Mouse (Mus musculus): ENCODE results near the gene Olfr1361.

The Olfr1361 gene

DNA sequence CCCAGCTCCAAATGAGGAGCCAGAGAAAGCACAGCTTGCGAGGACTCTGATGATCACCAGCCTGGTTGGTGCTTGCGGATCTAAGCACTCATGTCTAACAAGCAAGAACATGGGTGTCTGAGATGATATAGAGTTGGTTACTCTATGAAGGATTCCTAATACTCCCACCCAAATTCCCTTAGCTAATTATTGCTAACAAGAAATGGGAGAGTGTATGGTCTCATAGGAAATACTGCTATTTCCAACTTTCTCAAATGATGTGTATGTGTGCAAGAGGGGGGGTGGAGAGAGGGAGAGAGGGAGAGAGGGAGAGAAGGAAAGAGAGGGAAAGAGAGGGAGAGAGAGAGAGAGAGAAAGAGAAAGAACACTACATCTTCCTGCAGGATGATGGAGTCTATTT is at the start of gene Olfr1361:
Gene Olfr1361, minus strand, starts transcription at position 101 of the 400 bp plus-strand sequence.
- TF ChIP-seq GATA4 (IDR thresholded peaks at IDR 0.05; ENCODE audit: insufficient replicate concordance, low read length) = no peak

DNA sequence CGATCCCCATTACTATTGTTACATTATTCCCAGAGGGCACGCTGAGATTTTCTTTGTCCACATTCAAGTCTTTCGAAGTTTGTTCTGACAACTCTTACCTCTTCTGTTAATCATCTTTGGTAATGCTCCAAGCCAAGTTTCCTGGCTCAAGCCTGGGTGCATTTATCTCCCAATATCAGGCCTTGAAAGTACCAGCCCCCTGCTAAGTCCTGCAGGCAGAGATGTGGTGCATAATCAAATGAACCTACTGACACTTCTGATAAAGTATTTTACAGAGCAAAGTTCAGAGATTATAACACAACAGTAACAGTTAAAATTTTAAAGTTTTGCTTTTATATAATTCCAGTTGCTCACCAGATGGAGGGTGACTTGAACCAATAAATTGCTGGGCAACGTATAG is 48.5 kb upstream of the Olfr1361 start:
- no peak for TF ChIP-seq GATA4 (IDR thresholded peaks at IDR 0.05; ENCODE audit: insufficient replicate concordance, low read length)

DNA sequence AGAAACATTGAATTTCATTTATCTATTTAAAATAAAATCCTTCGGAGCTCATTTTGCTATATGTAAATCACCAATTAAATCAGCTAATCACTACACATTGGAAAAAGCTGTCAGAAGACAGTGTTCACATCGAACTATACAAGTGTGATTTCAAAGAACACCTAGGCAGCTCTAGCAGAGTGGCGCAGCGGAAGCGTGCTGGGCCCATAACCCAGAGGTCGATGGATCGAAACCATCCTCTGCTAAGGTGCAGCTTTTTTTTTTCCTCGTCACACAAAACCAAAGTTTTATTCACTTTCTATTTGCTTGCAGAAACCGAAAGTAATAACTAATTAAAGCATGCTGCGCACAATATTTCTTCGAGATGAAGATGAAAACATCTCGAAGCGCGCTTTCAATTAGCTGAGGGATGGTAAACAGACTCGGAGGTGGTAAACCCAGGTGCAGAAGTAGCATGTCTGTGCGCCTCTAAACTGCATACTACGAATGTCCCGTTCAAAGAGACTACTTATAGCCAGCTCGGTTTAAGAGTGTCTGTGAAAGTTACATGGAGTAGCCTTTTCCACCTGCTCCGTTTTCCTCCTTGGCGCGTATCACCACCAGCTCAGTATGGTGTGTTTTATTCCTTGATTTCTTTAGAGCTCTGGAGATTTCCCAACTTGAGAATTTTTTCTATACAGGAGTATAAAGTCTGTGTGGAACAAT is 47.8 kb upstream of the Olfr1361 start:
- TF ChIP-seq GATA4 (IDR thresholded peaks at IDR 0.05; ENCODE audit: insufficient replicate concordance, low read length) = no peak

DNA sequence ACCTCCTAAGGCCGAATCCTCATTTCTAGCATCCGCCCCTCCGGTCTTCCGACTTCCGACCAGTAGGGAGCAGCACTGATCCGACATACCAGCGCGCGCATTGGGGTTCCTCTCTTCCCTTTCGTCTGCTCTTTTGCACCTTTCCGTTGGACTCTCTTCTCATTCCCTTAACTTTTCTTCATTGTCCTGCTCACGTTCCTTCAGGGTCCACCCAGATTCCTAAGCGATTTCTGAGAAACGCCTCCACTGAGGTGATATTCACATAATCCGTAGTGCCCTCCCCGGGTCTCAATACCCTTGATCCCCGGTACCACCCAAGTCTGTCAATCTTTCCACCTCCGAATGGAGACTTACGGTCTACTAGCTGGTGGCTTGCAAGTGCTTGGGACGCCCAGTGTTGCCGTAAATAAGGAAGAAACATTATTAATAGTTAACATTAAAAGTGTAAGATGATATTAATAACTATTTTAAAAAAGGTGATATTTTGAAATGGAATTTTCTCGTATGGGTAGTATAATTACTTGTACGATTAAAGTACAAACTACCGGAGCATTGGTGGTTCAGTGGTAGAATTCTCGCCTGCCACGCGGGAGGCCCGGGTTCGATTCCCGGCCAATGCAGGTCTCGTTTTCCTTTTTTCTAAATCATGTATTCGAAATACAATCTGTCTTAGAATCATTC is 47.0 kb upstream of the Olfr1361 start:
- TF ChIP-seq GATA4 (IDR thresholded peaks at IDR 0.05; ENCODE audit: insufficient replicate concordance, low read length) = no peak

DNA sequence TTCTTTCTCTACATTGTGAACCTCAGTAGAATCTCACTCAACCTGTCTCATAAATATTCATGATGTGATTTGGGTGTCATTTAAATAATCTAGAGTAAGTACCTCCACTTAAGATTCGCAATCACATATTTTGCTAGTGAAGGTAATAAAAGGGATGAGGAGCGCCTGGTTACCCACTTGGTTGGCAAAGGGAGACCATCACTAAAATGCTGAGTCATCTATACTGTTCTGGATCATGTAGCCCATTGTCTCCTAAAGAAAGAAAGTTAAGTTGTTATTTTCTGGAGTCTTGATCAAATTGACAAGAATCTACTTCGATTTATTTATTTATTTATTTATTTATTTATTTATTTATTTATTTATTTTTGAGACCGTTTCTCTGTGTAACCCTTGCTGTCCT is 43.5 kb upstream of the Olfr1361 start:
- no peak for TF ChIP-seq GATA4 (IDR thresholded peaks at IDR 0.05; ENCODE audit: insufficient replicate concordance, low read length)

DNA sequence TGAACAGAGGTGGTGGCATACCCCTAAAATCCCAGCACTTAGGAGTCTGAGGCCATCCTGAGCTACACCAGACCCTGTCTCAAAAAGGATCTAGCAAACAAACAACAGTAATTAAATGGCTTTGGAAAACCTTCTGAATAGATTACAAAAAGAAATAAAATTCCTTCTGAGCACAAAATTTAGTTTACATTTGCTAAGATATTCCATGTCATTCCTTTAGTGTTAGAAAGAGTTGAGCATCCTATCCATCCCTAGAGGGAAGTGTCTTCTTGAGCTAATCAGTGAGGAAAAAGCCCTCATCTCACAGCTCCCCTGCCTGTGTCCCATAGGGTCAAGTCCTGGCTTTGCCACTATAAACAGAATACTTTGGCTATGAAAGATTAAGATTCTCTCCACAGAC is 34.6 kb upstream of the Olfr1361 start, which contains the start of gene Olfr1359:
Gene Olfr1359, plus strand, starts transcription at position 301 of the 400 bp plus-strand sequence.
- no peak for TF ChIP-seq GATA4 (IDR thresholded peaks at IDR 0.05; ENCODE audit: insufficient replicate concordance, low read length)

DNA sequence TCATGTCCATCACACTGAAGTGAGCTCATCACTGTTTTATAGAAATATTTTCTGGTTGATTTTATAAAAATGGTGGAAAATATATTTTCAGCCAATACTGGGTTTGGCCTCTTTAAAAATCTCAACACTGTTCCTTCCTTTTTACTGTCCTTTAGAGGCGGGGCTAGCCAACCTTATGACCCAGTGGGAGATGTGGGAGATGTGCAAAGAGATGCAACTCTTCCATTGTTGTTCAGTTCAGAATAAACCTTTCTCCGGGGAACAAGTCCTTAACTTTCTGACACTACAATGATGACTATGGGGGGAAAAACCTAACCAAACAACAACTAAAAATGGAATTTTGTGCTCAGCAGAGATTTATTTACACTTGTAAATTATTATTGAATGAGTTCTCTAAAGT is 14.1 kb upstream of the Olfr1361 start, which contains the start of gene Olfr1360:
Gene Olfr1360, minus strand, starts transcription at position 101 of the 400 bp plus-strand sequence.
- no peak for TF ChIP-seq GATA4 (IDR thresholded peaks at IDR 0.05; ENCODE audit: insufficient replicate concordance, low read length)

DNA sequence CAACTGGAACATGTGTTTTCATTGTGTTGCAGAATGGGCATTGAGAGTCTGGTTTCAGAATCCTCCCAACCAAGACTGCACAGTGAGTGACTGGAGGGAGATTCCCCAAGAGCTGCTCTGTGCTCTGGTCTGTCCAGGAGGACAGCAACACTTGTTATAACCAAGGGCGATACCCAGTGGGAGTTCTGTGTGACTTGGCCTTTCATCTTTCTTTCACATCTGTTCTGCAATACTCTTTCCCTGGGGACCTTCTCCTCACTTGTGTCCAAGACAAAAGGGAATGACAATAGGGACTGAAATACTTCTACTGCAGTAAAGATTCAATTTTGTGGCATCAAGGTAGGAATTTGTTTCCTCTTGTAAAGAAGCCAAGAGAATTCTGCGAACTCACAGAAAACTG is 20.8 kb downstream of the Olfr1361 start, which contains the start of gene Olfr11:
Gene Olfr11, minus strand, starts transcription at position 101 of the 400 bp plus-strand sequence.
- no peak for TF ChIP-seq GATA4 (IDR thresholded peaks at IDR 0.05; ENCODE audit: insufficient replicate concordance, low read length)

DNA sequence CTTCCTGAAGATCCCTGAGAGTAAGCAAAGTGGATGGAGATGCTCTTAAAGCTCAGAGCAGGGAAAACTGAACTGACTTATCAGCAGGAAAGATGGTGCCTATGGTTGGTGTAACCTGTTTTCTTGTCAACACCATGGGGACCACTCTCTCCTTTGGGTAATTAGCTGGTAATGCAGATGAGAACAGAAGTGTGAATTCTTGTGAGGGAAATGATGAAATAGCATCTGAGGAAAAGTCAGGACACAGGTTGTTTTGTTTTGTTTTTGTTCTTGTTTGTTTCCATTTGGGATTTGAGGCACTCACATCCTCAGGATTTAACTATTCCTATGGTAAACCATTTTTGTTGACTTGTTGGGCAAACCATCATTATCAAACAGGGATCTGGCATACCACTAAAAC is 49.3 kb downstream of the Olfr1361 start, which contains the start of gene Olfr1362:
Gene Olfr1362, minus strand, starts transcription at position 101 of the 400 bp plus-strand sequence.
- TF ChIP-seq GATA4 (IDR thresholded peaks at IDR 0.05; ENCODE audit: insufficient replicate concordance, low read length) = no peak

Measured in liver, adult (tissue).